In the genomic region with DNA sequence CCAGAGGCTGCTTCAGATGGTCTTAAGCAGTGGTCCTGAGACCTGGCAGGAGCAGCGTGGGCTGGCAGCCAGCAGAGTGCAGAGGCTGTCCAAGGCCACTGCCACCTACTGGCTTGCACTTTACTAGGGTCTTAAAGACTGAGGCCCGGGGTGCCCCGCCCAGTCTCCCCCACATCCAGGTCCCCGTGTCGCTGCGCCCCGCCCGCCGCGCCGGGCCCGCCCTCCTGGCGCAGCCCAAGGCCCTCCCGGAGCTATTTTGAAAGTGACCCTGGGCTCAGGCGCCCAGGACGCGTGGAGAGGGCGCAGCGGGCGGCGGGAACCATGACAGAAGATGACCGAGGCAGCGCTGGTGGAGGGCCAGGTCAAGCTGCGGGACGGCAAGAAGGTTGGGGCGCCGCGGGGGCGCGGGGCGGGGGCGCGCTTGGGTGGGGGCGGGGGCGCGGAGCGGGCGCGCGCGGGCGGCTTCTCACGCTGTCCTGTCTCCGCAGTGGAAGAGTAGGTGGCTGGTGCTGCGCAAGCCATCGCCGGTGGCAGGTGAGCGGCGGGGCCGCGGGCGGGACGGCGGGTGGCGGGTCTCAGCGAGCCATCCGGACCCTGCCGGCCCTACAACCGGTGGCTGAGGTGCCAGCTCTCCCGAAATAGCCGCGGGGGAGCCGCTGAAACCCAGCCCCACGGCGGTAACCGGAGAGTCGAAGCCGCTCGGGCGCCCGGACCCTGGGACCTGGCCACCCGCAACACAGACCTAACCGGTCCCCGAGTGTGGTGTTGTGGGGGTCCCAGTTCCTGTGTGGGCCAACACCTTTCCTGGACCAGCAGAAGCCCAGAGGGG, we compare ENCODE assay signal across 8 mouse cellular contexts. TPM values are rescaled to one million over a fixed set of nuclear protein-coding genes. Genes with fewer than 3 reads are reported as not detected.
DNase-seq lines count a peak whose midpoint lies in the region; ATAC-seq and TF ChIP-seq lines count a peak whose summit lies in the region.

TSS of gene Dok7 (plus strand) at position 163 of the 829 bp plus-strand sequence.

- CTCF ChIA-PET in Patski (lab: Charles Lee), result interaction anchor here (1.2 kb wide), 1 partner anchor 16 kb away, joined by 3 read pairs; no protein-coding TSS in a partner anchor

- WGBS in hindbrain, embryonic 12.5 days, result 2% methylated on average over 46 of the region's 74 CpGs

- no peaks in the 10 kb centered on the region for H3K27me3 ChIP-seq in Patski
- peaks cover 40% of the 10 kb centered on the region for H3K27me3 ChIP-seq in hindbrain, embryonic 12.5 days

- H3K4me3 ChIP-seq in hindbrain, embryonic 12.5 days, result peak within 1 kb of the TSS; percentile 48

- peak within 1 kb of the TSS; percentile 85 for H3K4me2 ChIP-seq in hindbrain, embryonic 12.5 days (replicated peaks)

- H3K9ac ChIP-seq in hindbrain, embryonic 12.5 days, result peak within 1 kb of the TSS; percentile 61

- in situ Hi-C loops in Patski (cut with MboI; ENCODE audit: low pct_unique_long_range_greater_than_20kb), result no loop called here

- no peaks in the 10 kb centered on the region for H3K36me3 ChIP-seq in hindbrain, embryonic 12.5 days

- POLR2A ChIA-PET in Patski (lab: Charles Lee), result no interaction called here

- peaks cover 19% of the 10 kb centered on the region for H3K4me1 ChIP-seq in hindbrain, embryonic 12.5 days

- DNase-seq in Patski (ENCODE audit: low read depth, low spot score), result no peak
- peak; percentile 74 for DNase-seq in cerebellum, adult 9-11 months
- DNase-seq in frontal cortex, postnatal 36 days (ENCODE audit: low spot score in 2 of 2), result peak; percentile 55 to 58
- DNase-seq in left cerebral cortex, adult 11 months (ENCODE audit: low spot score), result peak; percentile 57
- DNase-seq in lung, postnatal 25 days (ENCODE audit: low spot score), result peak; percentile 21
- DNase-seq in right cerebral cortex, postnatal 25 days, result peak; percentile 55

- no peak within 1 kb of the TSS for H3K27ac ChIP-seq in hindbrain, embryonic 12.5 days

- TF ChIP-seq CTCF in Patski (IDR thresholded peaks at IDR 0.05), result no peak

- ATAC-seq in Patski, result peak; percentile 48
- ATAC-seq in hindbrain, embryonic 12.5 days (ENCODE audit: low FRiP score), result peak; percentile 62
- no peak for ATAC-seq in activated CD4-positive, CD25-positive, alpha-beta regulatory T cell, adult 4 months

- H3K9me3 ChIP-seq in hindbrain, embryonic 12.5 days (replicated peaks), result no peaks in the 10 kb centered on the region

RNA-seq across cellular contexts. Expression of gene Dok7, which starts in this region (rescaled TPM):
- polyA plus RNA-seq in Patski (2021), result 1.7 TPM
- polyA plus RNA-seq in hindbrain, embryonic 12.5 days (2016; fragmentation: Nextera tagmentation; extraction: Ambion mirVana), result 1.5 and 1.7 TPM in 2 replicates
- not detected for polyA plus RNA-seq in activated CD4-positive, CD25-positive, alpha-beta regulatory T cell, adult 4 months (2017; shearing (Covaris generic))
